Mouse (Mus musculus) left cerebral cortex, adult 2 months (tissue): ENCODE data around the gene Mrpl54. TPM values are rescaled to one million over a fixed set of nuclear protein-coding genes. Genes with fewer than 3 reads are reported as not detected.
"Not testable (repeated sequence)": the region's sequence is repeated elsewhere in the genome, so short reads cannot be mapped to it uniquely, and the experiment has no call there.

ENCODE experiments used
- DNase-seq, 2 experiments: peaks; one replicate each; pipeline ENCODE4 v3.0.0; 2021 to 2022; ENCODE audit warnings: low spot score in 2 of 2, mixed read lengths in 1 of 2; ENCODE audit errors: extremely low spot score in 1 of 2
- H3K27ac ChIP-seq: fragments of 200-600 bp; 2 replicates; pipeline ENCODE4 v1.8.1; 2022
- H3K4me3 ChIP-seq: fragments of 200-600 bp; 2 replicates; pipeline ENCODE4 v1.8.1; 2022
- CTCF ChIP-seq: fragments of 200-600 bp; IDR thresholded peaks from 2 replicates; pipeline ENCODE4 v1.8.1; 2022; ENCODE audit warnings: antibody characterized with exemption, mild to moderate bottlenecking, moderate library complexity
- intact Hi-C: fragments of 180-260 bp; cut with DNase I; formaldehyde crosslinking; loops from one replicate; pipeline ENCODE4 v1.15.1; 2025
- microRNA-seq, 2 experiments: library from miRNA; unstranded; fragments of <30 nt; microRNA quantifications; one replicate each; pipeline ENCODE4 v1.2.0; 2021
- total RNA-seq, 2 experiments: library from RNA; stranded (reverse); gene quantifications; 2 replicates each; pipeline ENCODE4 v1.2.3; 2021

Mrpl54 gene
- total RNA-seq, 2 experiments from 2014 or later = 41.3 to 42.8 TPM

DNA sequence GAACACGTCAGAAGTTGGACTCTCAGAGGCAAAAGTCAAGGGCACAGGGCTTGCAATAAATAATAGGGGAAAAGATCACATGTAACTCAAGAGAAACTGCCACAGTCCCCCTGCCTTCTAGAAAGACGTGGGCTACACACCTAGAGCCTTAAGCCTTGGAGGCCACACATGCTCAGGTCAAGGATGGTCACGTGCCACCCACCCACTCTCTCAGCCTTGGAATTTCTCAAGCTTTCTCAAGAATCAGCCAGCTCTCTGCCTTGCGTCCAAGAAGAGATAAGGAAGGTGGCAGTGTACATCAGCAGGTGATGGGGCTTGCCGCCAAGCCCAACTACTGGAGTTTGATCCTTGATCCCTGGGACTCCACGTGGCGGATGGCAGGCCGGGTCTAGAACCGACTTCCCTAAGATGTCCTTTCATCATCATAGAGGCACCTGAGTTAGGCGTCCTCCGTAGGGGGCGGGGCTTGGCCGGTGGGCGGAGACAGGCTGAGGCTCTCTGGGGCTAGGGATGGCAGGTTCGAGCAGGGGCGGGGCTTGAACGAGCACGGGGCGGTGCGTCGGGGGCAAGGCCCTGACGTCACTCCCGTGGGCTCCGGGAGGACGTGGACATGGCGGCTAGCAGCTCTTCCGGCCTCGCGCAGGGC lies 34.0 kb downstream of the Mrpl54 start, which contains the start of gene Zfr2:
TSS of gene Zfr2 (plus strand) at position 576 of the 646 bp plus-strand sequence.
- peak within 1 kb of the TSS; percentile 82 for H3K27ac ChIP-seq
- intact Hi-C loops = no loop called here
- DNase-seq = peak; percentile 94 to 95

DNA sequence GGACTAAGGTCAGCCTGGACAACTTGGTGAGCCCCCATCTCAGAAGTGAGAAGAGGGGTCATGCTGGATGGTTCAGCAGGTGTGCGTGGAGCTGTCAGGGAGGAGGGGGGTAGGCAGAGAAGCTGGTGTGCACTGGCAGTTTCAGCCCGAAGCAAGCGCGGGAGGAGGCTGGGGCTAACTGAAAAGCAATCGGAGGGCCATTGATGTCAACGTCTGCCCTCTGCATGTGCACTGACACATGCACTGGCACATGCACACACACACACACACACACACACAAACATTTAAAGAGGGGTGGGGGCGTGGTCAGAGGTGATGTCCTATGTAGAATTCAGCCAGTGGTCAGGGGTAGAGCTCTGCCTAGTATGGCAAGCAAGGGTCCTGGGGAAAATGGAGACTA lies 35.3 kb downstream of the Mrpl54 start:
- no peak overlapping the region; the same call in 1 of the 2 replicates for H3K4me3 ChIP-seq
- intact Hi-C loops = loop anchor here (2.0 kb wide), 1 partner anchor 21 kb away; the partner anchor contains the start of gene Matk
- no peak for TF ChIP-seq CTCF
- DNase-seq = no peak
- peak overlapping the region; percentile 98 for H3K27ac ChIP-seq

More for the DNA sequence above, 34.0 kb downstream of the Mrpl54 start, which contains the start of gene Zfr2:
- H3K4me3 ChIP-seq = peak within 1 kb of the TSS; percentile 75
- no peak for TF ChIP-seq CTCF

DNA sequence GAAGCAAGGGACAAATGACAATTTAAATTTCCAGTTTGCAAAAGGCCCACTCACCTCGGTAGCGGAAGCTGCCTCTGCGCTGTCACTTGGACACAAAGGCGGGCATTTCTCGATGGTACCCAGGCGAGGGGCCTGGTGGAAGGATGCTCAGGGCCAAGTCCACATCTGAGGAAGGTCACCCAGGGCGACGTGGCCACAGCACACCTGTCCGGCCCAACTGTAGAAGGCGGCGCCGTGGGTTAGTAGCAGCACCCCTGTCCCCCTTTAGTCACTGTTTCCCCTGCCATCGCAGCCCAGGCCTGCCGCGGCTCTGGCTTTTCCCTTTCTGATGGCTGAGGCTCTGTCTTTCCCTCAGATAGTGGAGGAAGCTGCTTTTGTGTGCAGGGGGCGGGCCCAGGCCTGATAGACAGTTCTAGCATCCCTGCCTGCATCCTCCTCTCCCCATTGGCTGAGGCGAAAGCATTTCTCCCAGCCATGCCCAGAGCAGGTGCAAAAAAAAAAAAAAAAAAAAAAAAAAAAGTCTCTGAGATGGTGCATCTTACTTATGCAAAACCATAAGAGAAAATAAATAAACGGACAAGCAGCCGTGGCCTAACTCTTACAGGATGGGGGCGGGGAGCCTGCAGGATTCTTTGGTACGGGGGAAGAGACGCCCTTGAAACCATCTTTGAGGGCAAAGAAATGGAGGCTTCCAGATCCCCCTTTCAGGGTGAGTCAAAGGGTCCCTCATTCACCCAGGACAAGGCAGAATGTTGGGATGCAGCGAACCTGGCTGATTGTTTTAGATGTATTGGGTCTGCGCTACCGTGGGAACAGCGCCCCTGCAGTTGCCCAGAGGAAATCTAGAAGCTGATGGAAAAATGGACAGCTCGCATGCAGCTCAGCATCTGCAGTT lies 36.0 kb downstream of the Mrpl54 start, which contains the start of gene Atcay:
TSS of gene Atcay (minus strand) at position 396 of the 895 bp plus-strand sequence.
- peak within 1 kb of the TSS; percentile 98 for H3K27ac ChIP-seq
- peak; percentile 80 to 83 for DNase-seq
- H3K4me3 ChIP-seq = peak within 1 kb of the TSS; percentile 84
- TF ChIP-seq CTCF = peak; percentile 65
- intact Hi-C loops = loop anchor here (2.0 kb wide), 1 partner anchor 22 kb away; the partner anchor contains the start of gene Matk

DNA sequence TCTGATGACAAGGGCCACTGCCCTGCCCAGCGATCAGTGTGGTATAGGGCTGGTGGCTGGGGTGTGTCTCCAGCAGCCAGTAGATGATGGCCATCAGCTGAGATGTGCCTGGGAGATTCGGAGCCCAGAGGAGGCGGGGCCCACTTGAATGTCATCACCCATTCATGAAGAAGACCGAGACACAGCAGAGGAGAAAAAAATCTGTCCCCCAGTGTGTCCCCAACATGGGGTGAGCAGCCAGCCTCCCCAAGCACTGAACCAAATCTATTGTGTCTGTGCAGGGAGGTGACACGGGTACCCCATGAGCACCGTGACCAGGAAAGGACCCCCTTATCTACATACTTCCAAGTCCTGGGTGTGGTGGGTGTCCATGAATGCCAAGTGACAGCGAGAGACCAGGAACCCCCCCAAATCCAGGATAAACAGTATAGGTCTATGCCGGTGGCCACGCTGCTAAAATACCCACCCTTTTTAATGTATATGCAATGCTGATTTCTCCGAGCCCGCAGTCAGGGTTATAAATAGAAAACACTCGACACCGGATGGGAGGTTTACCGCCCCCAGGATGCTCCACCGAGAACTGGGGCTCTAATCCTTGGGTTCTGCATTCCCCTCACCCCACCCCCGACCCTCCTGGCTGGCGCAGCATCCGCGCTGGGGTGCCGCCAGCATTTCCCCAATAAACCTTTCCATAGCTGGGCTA lies 36.8 kb downstream of the Mrpl54 start:
- H3K27ac ChIP-seq = peak overlapping the region; percentile 98
- TF ChIP-seq CTCF = no peak
- H3K4me3 ChIP-seq = peak overlapping the region; percentile 84
- intact Hi-C loops = loop anchor here (2.0 kb wide), 1 partner anchor 23 kb away; the partner anchor contains the start of gene Matk
- DNase-seq = no peak

DNA sequence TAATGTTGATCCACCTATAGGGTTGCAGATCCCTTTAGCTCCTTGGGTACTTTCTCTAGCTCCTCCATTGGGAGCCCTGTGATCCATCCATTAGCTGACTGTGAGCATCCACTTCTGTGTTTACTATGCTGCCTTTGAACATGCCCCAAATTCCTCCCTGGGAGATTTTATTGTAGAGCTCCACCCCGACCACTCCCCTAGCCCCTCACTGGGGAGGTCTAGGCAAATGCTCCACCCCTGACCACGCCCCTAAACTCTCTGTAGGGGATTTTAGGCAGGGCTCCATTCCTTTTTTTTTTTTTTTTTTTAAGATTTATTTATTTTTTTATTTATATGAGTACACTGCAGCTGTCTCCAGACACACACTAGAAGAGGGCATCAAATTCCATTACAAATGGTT lies 43.0 kb downstream of the Mrpl54 start:
- H3K4me3 ChIP-seq, intact Hi-C loops, DNase-seq, H3K27ac ChIP-seq: not testable (repeated sequence)

DNA sequence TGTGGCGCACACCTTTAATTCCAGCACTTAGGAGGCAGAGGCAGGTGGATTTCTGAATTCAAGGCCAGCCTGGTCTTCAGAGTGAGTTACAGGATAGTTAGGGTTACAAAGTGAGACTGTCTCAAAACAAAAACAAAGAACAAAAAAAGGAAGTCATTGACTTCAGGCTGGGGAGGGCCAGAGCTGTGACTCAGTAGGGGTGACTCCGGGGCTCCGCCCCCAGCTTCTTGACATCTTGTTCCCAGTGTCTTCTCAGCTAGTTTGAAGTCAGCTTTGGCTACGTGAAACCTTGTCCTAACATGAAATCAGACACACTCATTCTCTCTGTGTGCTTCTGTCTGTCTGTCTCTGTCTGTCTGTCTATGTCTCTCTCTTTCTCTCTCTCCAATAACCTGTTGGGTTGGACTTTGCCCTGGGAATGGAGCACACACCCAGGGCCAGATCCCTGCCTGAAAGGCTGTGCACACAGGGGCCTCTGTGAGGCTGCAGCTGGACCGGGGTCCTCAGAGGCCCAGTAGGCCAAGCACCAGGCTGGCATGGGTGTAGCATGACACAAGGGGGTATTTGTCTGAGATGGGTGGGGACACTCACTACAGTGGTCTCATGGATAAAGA lies 45.2 kb downstream of the Mrpl54 start:
- H3K27ac ChIP-seq = no peak overlapping the region
- intact Hi-C loops = no loop called here
- no peak overlapping the region for H3K4me3 ChIP-seq
- no peak for DNase-seq
- no peak for TF ChIP-seq CTCF

DNA sequence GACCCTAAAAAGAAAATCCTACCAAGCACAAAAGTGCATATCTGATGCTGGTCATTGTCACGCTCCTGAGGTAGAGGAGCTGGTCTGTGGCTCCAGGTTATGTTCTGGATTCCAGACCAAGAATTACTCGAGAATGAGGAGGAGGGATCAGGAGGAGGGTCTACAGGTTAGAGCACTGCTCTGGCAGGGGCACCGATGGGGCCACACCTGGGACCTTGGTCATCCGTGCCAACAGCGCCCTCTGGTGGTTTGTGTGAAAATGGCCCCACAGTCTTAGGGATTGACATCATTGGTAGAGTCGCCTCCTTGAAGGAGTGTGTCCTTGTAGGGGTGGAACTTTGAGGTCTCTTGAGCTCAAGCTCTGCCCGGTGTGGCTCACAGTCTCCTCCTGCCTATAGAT lies 48.8 kb downstream of the Mrpl54 start:
- TF ChIP-seq CTCF = peak; percentile 90
- DNase-seq = peak in 1 of 2 experiments; percentile 61
- Histone ChIP-seq H3K27ac (no peak overlapping the region), H3K4me3 (no peak overlapping the region)
- intact Hi-C loops = loop anchor here (2.0 kb wide), 1 partner anchor 19 kb away; no protein-coding TSS in a partner anchor

DNA sequence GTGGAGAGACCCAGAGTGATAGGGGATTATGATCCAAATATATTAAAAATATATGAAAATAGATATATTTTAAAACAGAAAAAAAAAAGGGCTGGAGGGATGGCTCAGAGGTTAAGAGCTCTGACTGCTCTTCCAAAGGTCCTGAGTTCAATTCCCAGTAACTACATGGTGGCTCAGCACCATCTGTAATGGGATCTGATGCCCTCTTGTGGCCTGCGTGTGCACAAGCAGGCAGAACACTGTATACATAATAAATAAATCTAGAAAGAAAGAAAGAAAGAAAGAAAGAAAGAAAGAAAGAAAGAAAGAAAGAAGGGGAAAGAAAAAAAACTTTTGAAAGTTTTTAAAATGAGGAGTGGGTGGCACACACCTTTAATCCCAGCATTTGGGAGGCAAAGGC lies 49.5 kb downstream of the Mrpl54 start:
- not testable (repeated sequence) for H3K27ac ChIP-seq, H3K4me3 ChIP-seq, DNase-seq
- intact Hi-C loops = loop anchor here (2.0 kb wide), 1 partner anchor 18 kb away; no protein-coding TSS in a partner anchor
- TF ChIP-seq CTCF = peak; percentile 63

DNA sequence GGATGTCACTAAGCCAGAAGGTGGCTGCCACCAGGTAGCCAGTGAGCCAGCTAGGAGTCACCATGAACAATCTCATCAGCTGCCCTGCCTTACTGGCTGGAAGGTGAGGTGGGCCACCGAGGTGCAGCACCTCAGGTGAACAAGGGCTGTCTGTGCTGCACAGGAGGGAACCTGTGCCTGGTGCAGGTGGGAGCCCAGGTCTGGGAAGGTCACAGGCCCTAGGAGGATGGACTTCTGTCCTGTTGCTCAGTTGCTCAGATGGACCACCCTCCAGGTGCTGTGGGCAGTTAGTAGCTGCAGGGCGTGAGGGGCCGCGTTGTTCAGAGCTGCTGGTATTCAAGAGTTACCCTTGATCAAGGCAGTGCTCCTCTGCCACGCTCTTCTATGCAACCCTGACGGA lies 49.9 kb downstream of the Mrpl54 start:
- no peak for DNase-seq
- intact Hi-C loops = loop anchor here (2.0 kb wide), 1 partner anchor 18 kb away; no protein-coding TSS in a partner anchor

DNA sequence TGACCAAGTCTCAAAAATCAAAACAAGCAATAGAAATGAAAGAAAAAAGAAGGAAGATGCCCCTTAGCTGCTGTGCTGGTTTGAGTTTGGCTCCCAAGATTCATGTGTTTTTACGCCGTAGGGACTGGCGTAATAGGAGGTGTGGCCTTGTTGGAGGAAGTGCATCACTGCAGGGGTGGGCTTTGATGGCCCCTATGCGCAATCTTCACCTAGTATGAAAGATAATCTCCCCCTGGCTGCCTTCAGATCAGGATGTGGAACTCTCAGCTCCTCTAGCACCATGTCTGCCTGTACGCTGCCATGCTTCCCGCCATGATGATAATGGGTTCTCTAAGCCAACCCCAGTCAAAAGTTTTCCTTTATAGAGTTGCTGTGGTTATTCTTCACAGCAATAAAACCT lies 50.5 kb downstream of the Mrpl54 start:
- intact Hi-C loops = loop anchor here (2.0 kb wide), 1 partner anchor 17 kb away; no protein-coding TSS in a partner anchor
- no peak for TF ChIP-seq CTCF
- no peak for DNase-seq
- Histone ChIP-seq H3K27ac (no peak overlapping the region), H3K4me3 (no peak overlapping the region)

More for the DNA sequence above, 49.9 kb downstream of the Mrpl54 start:
- no peak for TF ChIP-seq CTCF
- Histone ChIP-seq H3K4me3 (no peak overlapping the region), H3K27ac (no peak overlapping the region)

Small RNA genes within 50 kb of the gene (microRNA-seq; reads per million reads assigned to microRNA genes)
- 35.6 to 49.9 reads per million in 2 experiments for gene Mir3057

Other genes starting within 250 kb of the Mrpl54 start
- gene Diras1, start 241.3 kb downstream of the Mrpl54 start, total RNA-seq = 100 to 1,000 TPM; 100 to 116 TPM
- gene Slc39a3, start 229.5 kb downstream of the Mrpl54 start, total RNA-seq = 10 to 100 TPM; 61.3 to 62.5 TPM
- gene Sgta, start 206.8 kb downstream of the Mrpl54 start, total RNA-seq = 100 to 1,000 TPM; 171 to 173 TPM
- gene Thop1, start 196.9 kb downstream of the Mrpl54 start, total RNA-seq = 10 to 100 TPM; 51.0 to 51.1 TPM
- gene Creb3l3, start 168.1 kb downstream of the Mrpl54 start, total RNA-seq = under 1 TPM; 0.25 to 0.33 TPM
- 100 to 1,000 TPM; 136 to 150 TPM for gene Map2k2, start 161.0 kb downstream of the Mrpl54 start, total RNA-seq
- gene Zbtb7a, start 131.7 kb downstream of the Mrpl54 start, total RNA-seq = 100 to 1,000 TPM; 130 to 132 TPM
- gene Pias4, start 99.0 kb downstream of the Mrpl54 start, total RNA-seq = 10 to 100 TPM; 26.7 to 32.0 TPM
- 100 to 1,000 TPM; 884 to 901 TPM for gene Eef2, start 90.3 kb downstream of the Mrpl54 start, total RNA-seq
- gene Dapk3, start 83.9 kb downstream of the Mrpl54 start, total RNA-seq = 10 to 100 TPM; 74.6 to 89.4 TPM
- gene 4930442H23Rik, start 83.1 kb downstream of the Mrpl54 start, total RNA-seq = not detected
- gene Nmrk2, start 64.9 kb downstream of the Mrpl54 start, total RNA-seq = under 1 TPM in 1 of 2 experiments, not detected in 1; 0.42 TPM
- 100 to 1,000 TPM; 203 to 206 TPM for gene Atcay, start 36.1 kb downstream of the Mrpl54 start, total RNA-seq
- 10 to 100 TPM; 70.9 to 76.2 TPM for gene Zfr2, start 33.8 kb downstream of the Mrpl54 start, total RNA-seq
- gene Matk, start 14.0 kb downstream of the Mrpl54 start, total RNA-seq = 100 to 1,000 TPM; 212 to 221 TPM
- 10 to 100 TPM; 35.8 to 38.6 TPM for gene Apba3, start within 50 bp of the Mrpl54 start, total RNA-seq
- under 1 TPM; 0.26 to 0.45 TPM for gene Tjp3, start 24.6 kb upstream of the Mrpl54 start, total RNA-seq
- 100 to 1,000 TPM; 431 TPM for gene Pip5k1c, start 26.0 kb upstream of the Mrpl54 start, total RNA-seq
- gene Cactin, start 54.2 kb upstream of the Mrpl54 start, total RNA-seq = 10 to 100 TPM; 31.3 to 31.8 TPM
- gene Tbxa2r, start 61.8 kb upstream of the Mrpl54 start, total RNA-seq = under 1 TPM; 0.70 to 0.82 TPM
- gene Gipc3, start 76.3 kb upstream of the Mrpl54 start, total RNA-seq = 1 to 10 TPM; 1.7 to 2.1 TPM
- 10 to 100 TPM; 27.3 to 29.5 TPM for gene Hmg20b, start 83.5 kb upstream of the Mrpl54 start, total RNA-seq
- gene Mfsd12, start 90.6 kb upstream of the Mrpl54 start, total RNA-seq = 10 to 100 TPM; 38.2 to 40.2 TPM
- gene 4930404N11Rik, start 98.9 kb upstream of the Mrpl54 start, total RNA-seq = 1 to 10 TPM in 1 of 2 experiments, under 1 TPM in 1; 1.00 to 1.3 TPM
- 10 to 100 TPM; 69.1 to 70.6 TPM for gene Fzr1, start 111.6 kb upstream of the Mrpl54 start, total RNA-seq
- gene Dohh, start 117.5 kb upstream of the Mrpl54 start, total RNA-seq = 10 to 100 TPM; 87.1 to 95.1 TPM
- gene Gm48551, start 117.5 kb upstream of the Mrpl54 start, total RNA-seq = 1 to 10 TPM; 2.0 to 3.4 TPM
- gene Gm48552, start 122.1 kb upstream of the Mrpl54 start, total RNA-seq = 1 to 10 TPM; 5.1 to 7.1 TPM
- gene Smim24, start 126.1 kb upstream of the Mrpl54 start, total RNA-seq = 1 to 10 TPM; 1.3 to 1.4 TPM
- gene Nfic, start 188.7 kb upstream of the Mrpl54 start, total RNA-seq = 10 to 100 TPM; 93.4 to 94.9 TPM
- gene Celf5, start 215.8 kb upstream of the Mrpl54 start, total RNA-seq = 100 to 1,000 TPM; 284 to 288 TPM
- gene Ncln, start 229.5 kb upstream of the Mrpl54 start, total RNA-seq = 10 to 100 TPM; 78.3 to 80.8 TPM
- gene S1pr4, start 233.2 kb upstream of the Mrpl54 start, total RNA-seq = under 1 TPM; 0.56 to 0.70 TPM